Mouse (Mus musculus): ENCODE data around the gene Ccdc88c. TPM values are rescaled to one million over a fixed set of nuclear protein-coding genes. Genes with fewer than 3 reads are reported as not detected.

The Ccdc88c gene
- polyA plus RNA-seq, 1 experiment, result 20.9 TPM

DNA sequence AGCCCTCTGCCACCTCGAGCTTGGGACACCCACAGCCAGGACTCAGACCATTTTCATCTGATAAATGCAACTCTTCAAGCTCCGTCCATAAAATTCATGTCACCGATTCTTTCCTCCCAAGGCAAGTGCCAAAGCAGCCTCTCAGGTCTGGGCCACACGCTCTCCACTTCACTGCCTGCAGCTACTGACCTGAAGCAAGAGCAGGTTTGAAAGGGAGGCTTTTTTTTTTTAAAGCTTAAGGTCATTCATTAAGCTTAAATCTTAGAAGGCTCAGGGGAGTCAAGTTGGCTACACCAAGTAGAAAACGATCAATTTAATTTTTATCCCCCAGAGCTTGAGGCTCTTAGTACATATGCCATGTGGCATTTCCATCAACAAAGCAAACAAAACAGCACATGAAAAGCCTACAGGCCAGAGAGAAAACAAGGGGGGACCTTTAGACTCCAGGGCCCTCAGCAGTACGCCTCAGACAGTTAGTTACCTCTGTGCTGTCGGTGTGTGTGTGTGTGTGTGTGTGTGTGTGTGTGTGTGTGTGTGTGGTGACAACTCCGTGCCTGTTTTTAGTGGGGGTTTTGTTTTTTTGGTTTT is 15.7 kb downstream of the Ccdc88c start:
- no peaks in the 10 kb centered on the region for H3K4me1 ChIP-seq (ENCODE audit: control insufficient read depth, insufficient read depth, low read length)

DNA sequence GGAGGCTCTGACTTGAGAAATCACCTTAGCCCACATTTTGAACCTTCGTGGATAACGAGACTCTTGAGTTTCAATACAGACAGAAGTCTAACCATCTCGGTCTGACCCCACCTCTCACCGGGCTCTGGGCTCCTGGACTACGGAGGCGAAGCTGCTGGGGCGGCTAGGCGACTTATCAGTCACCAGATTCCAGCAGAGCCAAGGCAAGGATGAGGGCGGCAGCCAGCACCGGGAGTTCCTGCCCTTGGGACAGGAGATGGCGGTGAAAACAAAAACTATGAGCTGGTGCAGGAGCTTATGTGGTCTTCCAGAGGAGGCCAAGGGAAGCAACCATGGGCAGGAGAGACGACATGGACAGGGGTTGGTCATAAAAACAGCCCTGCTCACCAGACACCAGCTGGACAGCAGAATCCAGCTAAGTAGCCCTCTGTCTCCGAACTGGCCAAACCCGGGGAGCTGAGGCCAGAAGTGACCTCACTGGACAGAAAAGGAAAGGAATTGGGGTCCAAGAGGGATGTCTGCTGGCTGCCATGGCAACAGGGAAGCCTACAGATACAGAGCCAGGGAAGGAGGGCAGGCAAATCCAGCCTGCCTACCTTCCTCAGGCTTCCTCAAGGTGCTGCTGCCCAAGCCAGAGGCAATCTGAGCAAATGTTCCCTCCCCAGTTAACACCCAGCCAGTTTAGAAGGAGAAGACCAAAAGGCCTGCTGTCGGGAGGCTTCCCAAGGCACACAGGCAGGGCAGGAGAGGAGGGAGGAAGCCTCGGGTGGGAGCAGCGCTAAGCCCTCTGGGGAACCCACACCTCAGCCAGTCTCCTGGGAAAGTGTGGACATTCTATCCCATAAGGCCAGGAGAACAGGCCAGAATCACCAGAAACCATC is 16.4 kb downstream of the Ccdc88c start:
- Histone ChIP-seq H3K27ac (ENCODE audit: insufficient read depth, low read length) (no peak overlapping the region), H3K4me1 (ENCODE audit: control insufficient read depth, insufficient read depth, low read length) (peaks cover 2% of the 10 kb centered on the region; the same call in 1 of the 2 replicates), H3K4me3 (ENCODE audit: insufficient read depth, low read length) (no peak overlapping the region)
- TF ChIP-seq CTCF (IDR thresholded peaks at IDR 0.05; ENCODE audit: extremely low read depth, insufficient read depth, low read length) (no peak), POLR2A (IDR thresholded peaks at IDR 0.05; ENCODE audit: extremely low read depth, insufficient read depth, low read length) (no peak)

More for the DNA sequence above, 15.7 kb downstream of the Ccdc88c start:
- TF ChIP-seq CTCF (IDR thresholded peaks at IDR 0.05; ENCODE audit: extremely low read depth, insufficient read depth, low read length) (no peak), POLR2A (IDR thresholded peaks at IDR 0.05; ENCODE audit: extremely low read depth, insufficient read depth, low read length) (no peak)
- no peak overlapping the region for H3K4me3 ChIP-seq (ENCODE audit: insufficient read depth, low read length)
- no peak overlapping the region for H3K27ac ChIP-seq (ENCODE audit: insufficient read depth, low read length)

DNA sequence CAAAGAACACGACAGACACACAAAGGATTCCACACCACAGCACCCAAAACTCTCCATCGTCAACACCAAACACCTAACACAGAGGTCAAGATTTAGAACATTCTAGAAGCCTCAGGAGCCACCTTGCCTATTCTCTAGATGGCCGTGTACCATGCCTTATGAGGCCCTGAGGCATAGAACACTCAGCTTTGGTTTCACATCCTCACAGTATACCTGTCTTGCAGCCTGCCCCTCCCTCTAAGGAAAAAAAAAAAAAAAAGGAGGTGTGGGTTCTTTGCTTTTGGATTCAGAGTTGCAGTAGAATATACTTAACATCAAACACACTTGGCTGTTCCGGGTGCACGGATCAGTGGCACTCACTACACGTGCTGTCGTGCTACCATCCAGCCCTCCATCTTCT is 17.8 kb downstream of the Ccdc88c start:
- Histone ChIP-seq H3K4me3 (ENCODE audit: insufficient read depth, low read length) (no peak overlapping the region), H3K27ac (ENCODE audit: insufficient read depth, low read length) (no peak overlapping the region), H3K4me1 (ENCODE audit: control insufficient read depth, insufficient read depth, low read length) (peaks cover 4% of the 10 kb centered on the region; the same call in 1 of the 2 replicates)
- TF ChIP-seq CTCF (IDR thresholded peaks at IDR 0.05; ENCODE audit: extremely low read depth, insufficient read depth, low read length) (no peak), POLR2A (IDR thresholded peaks at IDR 0.05; ENCODE audit: extremely low read depth, insufficient read depth, low read length) (no peak)

- TF ChIP-seq POLR2A (IDR thresholded peaks at IDR 0.05; ENCODE audit: extremely low read depth, insufficient read depth, low read length), result no peak
- no peak overlapping the region for H3K27ac ChIP-seq (ENCODE audit: insufficient read depth, low read length)
- H3K4me3 ChIP-seq (ENCODE audit: insufficient read depth, low read length), result no peak overlapping the region
- peaks cover 4% of the 10 kb centered on the region; the same call in 1 of the 2 replicates for H3K4me1 ChIP-seq (ENCODE audit: control insufficient read depth, insufficient read depth, low read length)
Measured at GRCm38 (mm10) chr12:101010148-101010920, 18.5 kb downstream of the Ccdc88c start.

DNA sequence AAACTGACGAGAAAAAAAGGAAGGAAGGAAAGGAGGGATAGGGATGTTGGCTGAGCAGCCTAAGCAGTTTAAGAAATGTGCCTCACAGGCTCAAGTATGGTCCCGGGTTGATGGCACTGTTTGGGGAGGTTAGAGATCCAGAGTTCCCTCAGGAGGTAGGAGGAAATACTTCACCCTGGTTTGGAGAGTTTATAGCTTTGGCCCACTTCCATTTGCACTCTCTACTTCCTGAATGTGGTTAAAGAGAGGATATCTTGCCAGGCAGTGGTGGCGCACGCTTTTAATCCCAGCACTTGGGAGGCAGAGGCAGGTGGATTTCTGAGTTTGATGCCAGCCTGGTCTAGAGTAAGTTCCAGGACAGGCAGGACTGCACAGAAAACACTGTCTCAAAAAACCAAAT is 19.6 kb downstream of the Ccdc88c start:
- no peak overlapping the region for H3K27ac ChIP-seq (ENCODE audit: insufficient read depth, low read length)
- no peak overlapping the region for H3K4me3 ChIP-seq (ENCODE audit: insufficient read depth, low read length)
- peaks cover 4% of the 10 kb centered on the region; the same call in 1 of the 2 replicates for H3K4me1 ChIP-seq (ENCODE audit: control insufficient read depth, insufficient read depth, low read length)
- no peak for TF ChIP-seq CTCF (IDR thresholded peaks at IDR 0.05; ENCODE audit: extremely low read depth, insufficient read depth, low read length)
- no peak for TF ChIP-seq POLR2A (IDR thresholded peaks at IDR 0.05; ENCODE audit: extremely low read depth, insufficient read depth, low read length)

- no peak overlapping the region for H3K4me3 ChIP-seq (ENCODE audit: insufficient read depth, low read length)
- no peak overlapping the region for H3K27ac ChIP-seq (ENCODE audit: insufficient read depth, low read length)
- TF ChIP-seq CTCF (IDR thresholded peaks at IDR 0.05; ENCODE audit: extremely low read depth, insufficient read depth, low read length) (no peak), POLR2A (IDR thresholded peaks at IDR 0.05; ENCODE audit: extremely low read depth, insufficient read depth, low read length) (no peak)
- peaks cover 4% of the 10 kb centered on the region; the same call in 1 of the 2 replicates for H3K4me1 ChIP-seq (ENCODE audit: control insufficient read depth, insufficient read depth, low read length)
Measured at GRCm38 (mm10) chr12:101008648-101009047, 20.2 kb downstream of the Ccdc88c start.

- H3K27ac ChIP-seq (ENCODE audit: insufficient read depth, low read length), result no peak overlapping the region
- TF ChIP-seq POLR2A (IDR thresholded peaks at IDR 0.05; ENCODE audit: extremely low read depth, insufficient read depth, low read length), result no peak
- no peak for TF ChIP-seq CTCF (IDR thresholded peaks at IDR 0.05; ENCODE audit: extremely low read depth, insufficient read depth, low read length)
- peaks cover 4% of the 10 kb centered on the region; the same call in 1 of the 2 replicates for H3K4me1 ChIP-seq (ENCODE audit: control insufficient read depth, insufficient read depth, low read length)
Measured at GRCm38 (mm10) chr12:101007968-101008481, 20.8 kb downstream of the Ccdc88c start.

DNA sequence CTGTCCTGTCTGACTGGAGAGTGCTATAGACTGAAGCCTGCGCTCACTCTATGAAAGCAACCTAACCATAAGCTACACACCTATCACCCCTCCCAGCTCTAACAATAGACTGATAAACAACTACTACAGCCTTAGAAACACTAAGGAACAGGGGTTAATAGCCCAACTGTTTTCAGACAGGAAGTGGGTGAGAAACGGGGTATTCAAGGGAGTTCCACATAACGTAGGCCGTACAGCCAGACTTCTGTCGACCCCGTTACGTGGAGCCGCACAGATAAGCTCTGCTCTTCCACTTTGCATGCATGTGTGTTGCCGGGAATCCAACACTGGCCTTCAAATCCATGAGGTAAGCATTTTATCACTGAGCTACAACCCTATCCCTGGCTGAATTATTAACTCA is 21.4 kb downstream of the Ccdc88c start:
- H3K27ac ChIP-seq (ENCODE audit: insufficient read depth, low read length), result no peak overlapping the region
- no peak for TF ChIP-seq POLR2A (IDR thresholded peaks at IDR 0.05; ENCODE audit: extremely low read depth, insufficient read depth, low read length)
- TF ChIP-seq CTCF (IDR thresholded peaks at IDR 0.05; ENCODE audit: extremely low read depth, insufficient read depth, low read length), result no peak

More at GRCm38 (mm10) chr12:101007968-101008481, 20.8 kb downstream of the Ccdc88c start:
- H3K4me3 ChIP-seq (ENCODE audit: insufficient read depth, low read length), result no peak overlapping the region

More for the DNA sequence above, 21.4 kb downstream of the Ccdc88c start:
- H3K4me1 ChIP-seq (ENCODE audit: control insufficient read depth, insufficient read depth, low read length), result peaks cover 4% of the 10 kb centered on the region; the same call in 1 of the 2 replicates
- H3K4me3 ChIP-seq (ENCODE audit: insufficient read depth, low read length), result no peak overlapping the region
